Mouse (Mus musculus) hindbrain, embryonic 16.5 days (tissue): ENCODE data around the gene Pgm5. TPM values are rescaled to one million over a fixed set of nuclear protein-coding genes. Genes with fewer than 3 reads are reported as not detected.

Source experiments
- ATAC-seq: fragments of 200-750 bp; cut with Nextera tagmentation; 2 replicates; pipeline ENCODE4 v1.8.0; 2017; ENCODE audit warnings: moderate TSS enrichment, moderate library complexity
- H3K27ac ChIP-seq: fragments of 300-500 bp; sonication (generic); 2 replicates; pipeline ENCODE4 v1.5.1; 2014; ENCODE audit warnings: low read depth, mild to moderate bottlenecking, control low read depth, low read length, moderate library complexity
- H3K27me3 ChIP-seq: fragments of 300-500 bp; sonication (generic); replicated peaks from 2 replicates; pipeline ENCODE4 v1.6.1; 2014; ENCODE audit warnings: low read length; ENCODE audit not compliant: control insufficient read depth, insufficient read depth
- H3K36me3 ChIP-seq: fragments of 300-500 bp; sonication (generic); 2 replicates; pipeline ENCODE4 v1.6.1; 2014; ENCODE audit warnings: mild to moderate bottlenecking, low read length, moderate library complexity, mixed read lengths; ENCODE audit not compliant: control insufficient read depth, insufficient read depth
- H3K4me1 ChIP-seq: fragments of 300-500 bp; sonication (generic); 2 replicates; pipeline ENCODE4 v1.6.1; 2014; ENCODE audit warnings: low read depth, low read length; ENCODE audit not compliant: control insufficient read depth, insufficient read depth
- H3K4me2 ChIP-seq: fragments of 300-500 bp; sonication (generic); 2 replicates; pipeline ENCODE4 v1.6.1; 2014; ENCODE audit warnings: mild to moderate bottlenecking, low read length, control low read depth, moderate library complexity
- H3K4me3 ChIP-seq: fragments of 300-500 bp; sonication (generic); 2 replicates; pipeline ENCODE4 v1.5.1; 2014; ENCODE audit warnings: mild to moderate bottlenecking, low read length, control low read depth, moderate library complexity
- H3K9ac ChIP-seq: fragments of 300-500 bp; sonication (generic); 2 replicates; pipeline ENCODE4 v1.6.1; 2014; ENCODE audit warnings: low read depth, mild to moderate bottlenecking, control low read depth, low read length, moderate library complexity
- H3K9me3 ChIP-seq: fragments of 300-500 bp; sonication (generic); 2 replicates; pipeline ENCODE4 v1.6.1; 2014; ENCODE audit warnings: mild to moderate bottlenecking, low read length, moderate library complexity; ENCODE audit not compliant: control insufficient read depth
- WGBS: fragments of 180-500 bp; shearing (Covaris S2); extraction: QIAGEN DNeasy Blood & Tissue Kit; methylation state at CpG from one replicate; pipeline ENCODE4 v1.1.7; 2014; 5-methylcytosine and 5-hydroxymethylcytosine counted together
- polyA plus RNA-seq: library from polyadenylated mRNA; unstranded; fragments of >200 nt; fragmentation: Nextera tagmentation; extraction: Ambion mirVana; gene quantifications from 2 replicates; pipeline ENCODE4 v1.2.1, GENCODE M21; 2015

Pgm5 gene
- polyA plus RNA-seq, 1 experiment from 2014 or later = 1.7 TPM

DNA sequence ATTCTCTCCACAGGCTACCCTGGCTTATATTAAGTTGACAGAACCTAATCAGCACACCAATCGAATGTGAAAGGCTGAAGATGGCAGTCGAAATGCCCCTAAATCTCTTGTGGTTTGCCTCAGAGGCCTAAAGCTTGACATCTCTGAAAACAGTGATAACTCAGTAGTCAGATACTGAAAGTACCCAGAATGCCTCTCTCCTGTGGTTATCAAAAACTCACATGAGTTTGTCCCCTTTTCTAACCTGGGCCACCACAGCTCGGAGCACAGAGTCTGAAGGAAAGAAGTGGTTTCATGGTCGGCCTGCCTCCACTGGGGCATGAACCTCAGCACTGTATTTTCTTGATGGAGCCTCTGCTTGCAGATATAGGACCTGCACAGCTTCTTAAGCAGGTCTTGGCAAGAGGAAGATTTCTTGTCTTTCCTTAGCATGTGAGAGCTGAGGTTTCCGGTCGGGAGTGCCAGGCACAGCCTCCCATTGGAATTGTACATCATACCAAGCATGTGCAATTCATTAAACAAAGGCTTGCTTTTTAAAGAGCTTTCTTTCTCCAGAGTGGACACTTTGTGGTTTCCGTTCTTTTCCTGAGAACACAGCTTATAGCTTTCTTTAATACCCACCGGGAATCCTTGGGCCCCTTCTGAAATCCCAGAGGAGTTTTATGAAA, 215.4 kb downstream of the Pgm5 start:
- Histone ChIP-seq H3K4me3 (no peak overlapping the region), H3K4me1 (no peaks in the 10 kb centered on the region), H3K36me3 (no peaks in the 10 kb centered on the region), H3K9ac (no peak overlapping the region), H3K27ac (no peak overlapping the region), H3K9me3 (no peaks in the 10 kb centered on the region), H3K4me2 (no peak overlapping the region), H3K27me3 (no peaks in the 10 kb centered on the region)
- no peak for ATAC-seq
- 78% methylated on average over 8 of the region's 8 CpGs for WGBS

GRCm38 (mm10) chr19:24644971-24645370, 216.7 kb downstream of the Pgm5 start:
- no peak for ATAC-seq
- Histone ChIP-seq H3K9me3 (no peaks in the 10 kb centered on the region), H3K27ac (no peak overlapping the region), H3K4me2 (no peak overlapping the region), H3K4me1 (no peaks in the 10 kb centered on the region), H3K9ac (no peak overlapping the region), H3K36me3 (no peaks in the 10 kb centered on the region), H3K27me3 (no peaks in the 10 kb centered on the region), H3K4me3 (no peak overlapping the region)
- WGBS = 71% methylated on average over 10 of the region's 10 CpGs

DNA sequence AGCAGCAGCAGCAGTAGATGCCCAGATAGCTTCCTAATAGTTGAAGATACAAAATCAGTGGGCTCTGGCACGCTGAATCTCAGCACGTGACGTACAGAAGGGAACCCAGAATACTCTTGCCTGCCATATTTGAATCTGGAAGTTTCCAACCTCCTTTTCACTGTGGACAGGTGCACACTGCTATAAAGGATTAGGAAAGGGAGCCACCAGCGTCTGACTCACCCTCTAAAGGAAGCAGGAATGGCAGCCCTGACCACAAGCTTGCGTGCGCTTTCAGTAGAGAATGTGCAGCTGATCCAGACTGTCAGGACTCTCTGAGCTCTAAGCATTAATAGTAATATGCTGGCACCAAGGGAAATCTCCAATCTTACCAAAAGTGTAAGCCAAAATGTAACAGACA, 220.7 kb downstream of the Pgm5 start:
- 91% methylated on average over 6 of the region's 6 CpGs for WGBS
- Histone ChIP-seq H3K9me3 (no peaks in the 10 kb centered on the region), H3K9ac (no peak overlapping the region), H3K27me3 (no peaks in the 10 kb centered on the region), H3K4me1 (no peaks in the 10 kb centered on the region), H3K36me3 (no peaks in the 10 kb centered on the region), H3K27ac (no peak overlapping the region), H3K4me3 (no peak overlapping the region), H3K4me2 (no peak overlapping the region)
- no peak for ATAC-seq

- Histone ChIP-seq H3K27me3 (no peaks in the 10 kb centered on the region), H3K4me3 (no peak overlapping the region), H3K9me3 (no peaks in the 10 kb centered on the region), H3K4me2 (no peak overlapping the region), H3K9ac (no peak overlapping the region), H3K36me3 (no peaks in the 10 kb centered on the region), H3K4me1 (no peaks in the 10 kb centered on the region), H3K27ac (no peak overlapping the region)
- WGBS = 94% methylated on average over 6 of the region's 6 CpGs
- no peak for ATAC-seq
These were observed 223.7 kb downstream of the Pgm5 start for GRCm38 (mm10) chr19:24637988-24638387.

- Histone ChIP-seq H3K9ac (no peak overlapping the region), H3K4me2 (no peak overlapping the region), H3K4me3 (no peak overlapping the region), H3K27ac (no peak overlapping the region), H3K4me1 (no peaks in the 10 kb centered on the region), H3K27me3 (no peaks in the 10 kb centered on the region), H3K36me3 (no peaks in the 10 kb centered on the region), H3K9me3 (no peaks in the 10 kb centered on the region)
- ATAC-seq = no peak
- WGBS = 90% methylated on average over 10 of the region's 10 CpGs
These were observed 225.0 kb downstream of the Pgm5 start for GRCm38 (mm10) chr19:24636616-24637015.

DNA sequence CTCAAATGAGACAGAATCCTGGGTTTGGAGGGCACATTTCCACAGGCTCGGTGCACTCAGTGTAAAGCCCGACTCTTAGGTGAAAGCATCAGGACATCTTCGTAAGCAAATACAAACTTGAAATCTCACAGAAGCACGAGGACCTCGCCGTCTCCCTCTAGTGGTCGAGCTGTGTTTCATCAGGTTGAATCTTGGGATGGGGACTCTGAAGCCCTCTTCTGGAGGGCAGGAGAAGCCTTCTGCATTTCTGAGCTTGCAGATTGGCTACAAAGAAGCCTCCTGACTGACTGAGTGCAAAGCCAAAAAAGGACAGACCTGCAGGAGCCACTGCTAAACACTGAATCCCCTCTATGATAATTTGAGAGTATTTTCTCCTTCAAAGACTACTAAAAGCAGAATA, 227.1 kb downstream of the Pgm5 start:
- Histone ChIP-seq H3K9me3 (no peaks in the 10 kb centered on the region), H3K36me3 (no peaks in the 10 kb centered on the region), H3K27me3 (no peaks in the 10 kb centered on the region), H3K4me3 (no peak overlapping the region), H3K9ac (no peak overlapping the region), H3K4me1 (no peaks in the 10 kb centered on the region), H3K4me2 (no peak overlapping the region), H3K27ac (no peak overlapping the region)
- 7% methylated on average over 7 of the region's 7 CpGs for WGBS
- no peak for ATAC-seq

Other genes with a start within 250 kb of the Pgm5 start
- 2.1 and 2.4 TPM in 2 replicates for gene Tmem252, start 187.8 kb downstream of the Pgm5 start, polyA plus RNA-seq
- 292 and 322 TPM in 2 replicates for gene Gm10053, start 13.8 kb upstream of the Pgm5 start, polyA plus RNA-seq
- 0.27 TPM in 1 of 2 replicates, not detected in the other for gene Foxd4, start 39.3 kb upstream of the Pgm5 start, polyA plus RNA-seq
- 11.3 and 12.7 TPM in 2 replicates for gene Cbwd1, start 99.8 kb upstream of the Pgm5 start, polyA plus RNA-seq
- 0.84 and 1.5 TPM in 2 replicates for gene Dock8, start 137.7 kb upstream of the Pgm5 start, polyA plus RNA-seq